Mouse (Mus musculus): ENCODE measurements around the gene Ccdc96.

Ccdc96 gene

GRCm38 (mm10) chr5:36526921-36527320 lies 42.5 kb downstream of the Ccdc96 start:
- DNase-seq = no peak

DNA sequence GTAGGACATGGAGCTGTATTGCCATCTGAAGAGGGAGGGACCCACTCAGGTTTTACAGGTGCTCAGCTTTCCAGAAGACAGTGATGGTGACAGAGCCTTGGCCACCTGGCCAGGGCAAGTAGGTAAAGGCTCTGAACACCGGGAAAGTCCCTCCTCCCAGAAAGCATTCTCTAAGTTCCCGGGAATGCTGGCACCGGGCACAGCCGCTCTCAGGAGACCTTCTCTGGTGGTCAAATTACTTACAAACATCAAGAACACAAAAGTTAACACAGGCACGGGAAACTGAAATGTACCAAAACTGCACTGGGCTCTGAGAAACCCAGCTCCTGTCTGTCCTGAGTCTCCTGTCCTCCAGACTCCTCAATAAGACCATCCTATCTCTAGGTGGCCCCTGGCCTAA lies 45.3 kb downstream of the Ccdc96 start:
- no peak for DNase-seq

DNA sequence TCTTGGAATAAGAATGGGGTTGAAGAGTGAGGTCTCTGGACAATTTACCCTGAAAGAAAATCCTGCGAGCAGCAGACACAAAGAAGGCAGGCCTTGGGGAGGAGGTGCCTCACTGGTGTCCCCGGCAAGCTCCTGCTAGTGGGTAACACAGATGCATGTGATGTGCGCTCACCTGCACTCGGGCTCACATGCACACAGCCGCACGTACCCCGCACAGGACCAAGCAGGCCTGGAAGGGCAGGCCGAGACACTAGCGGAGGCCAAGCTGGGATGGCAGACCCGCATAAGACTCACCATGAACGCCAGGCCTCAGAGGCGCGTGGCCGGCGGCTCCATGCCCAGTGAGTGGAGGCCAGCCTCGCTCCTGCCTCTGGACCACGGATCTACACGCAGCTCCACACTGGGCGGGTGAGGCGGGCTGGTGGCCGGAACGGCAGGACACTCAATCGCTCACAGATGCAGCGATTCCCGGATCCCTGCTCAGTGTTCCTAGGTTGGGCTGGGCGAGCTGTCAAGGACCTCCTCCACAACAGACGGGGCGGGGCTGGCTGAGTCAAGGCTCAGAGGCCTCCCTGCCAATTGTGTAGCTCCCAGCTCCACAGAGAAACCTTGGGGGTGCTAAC lies 45.9 kb downstream of the Ccdc96 start:
- DNase-seq = peak; percentile 93 to 94

DNA sequence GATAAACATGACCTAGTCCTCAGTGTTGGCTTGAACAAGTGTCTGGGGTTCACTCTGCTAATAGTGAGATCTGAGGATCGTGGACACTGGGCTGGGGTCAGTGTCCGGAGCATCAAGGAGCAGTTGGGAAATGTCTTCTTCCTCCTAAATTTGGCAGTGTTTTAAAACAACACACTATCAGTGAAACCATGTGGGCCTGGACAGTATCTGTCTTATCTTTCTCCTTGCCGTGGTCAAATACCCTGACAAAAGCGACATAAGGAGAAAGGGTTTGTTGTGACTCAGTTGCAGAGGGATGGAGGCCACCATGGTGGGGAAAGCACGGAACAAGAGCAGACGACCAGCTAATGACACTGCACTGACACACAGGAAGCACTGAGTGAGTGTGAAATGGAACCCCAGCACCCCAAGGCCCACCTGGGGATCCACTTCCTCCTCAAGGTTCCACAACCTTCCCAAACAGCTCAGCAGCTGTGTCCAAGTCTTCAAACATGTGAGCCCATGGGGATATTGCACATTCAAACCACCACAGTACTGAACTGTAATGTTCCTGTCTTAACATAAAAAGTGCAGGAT lies 50.2 kb downstream of the Ccdc96 start:
- DNase-seq = no peak

DNA sequence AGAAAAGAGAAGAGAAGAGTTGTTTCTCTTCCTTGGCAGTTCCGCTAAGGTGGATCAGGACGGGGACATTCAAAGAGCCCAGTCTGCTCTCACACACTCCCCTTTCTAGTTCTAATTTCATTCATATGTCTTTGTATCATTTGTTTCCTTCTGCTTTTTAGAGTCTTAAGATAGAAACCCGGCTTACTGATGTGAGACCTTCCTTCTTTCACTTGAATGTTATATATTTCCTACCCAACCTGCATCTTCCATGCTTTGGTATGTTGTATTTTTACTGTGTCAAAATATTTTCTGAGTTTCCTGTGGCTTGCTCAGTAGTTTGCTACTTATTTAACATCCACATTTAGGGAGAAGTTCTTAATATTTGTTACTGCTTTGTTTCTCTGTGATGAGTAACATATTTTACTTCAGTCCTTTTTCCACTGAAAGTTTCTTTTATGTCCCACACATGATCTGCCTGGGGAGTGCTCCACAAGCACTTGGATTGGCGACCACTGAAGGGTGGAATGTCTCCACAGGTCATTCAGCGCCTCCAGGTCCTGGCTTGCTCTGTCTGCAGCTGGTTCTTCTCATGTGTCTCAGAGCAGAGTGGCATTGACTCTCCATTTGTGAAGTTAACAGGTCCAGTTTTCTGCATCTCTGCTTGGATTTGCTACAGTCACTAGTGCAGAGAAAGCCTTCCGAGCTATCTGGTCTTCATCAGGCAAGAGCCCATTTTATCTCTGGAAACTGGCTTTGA lies 51.2 kb downstream of the Ccdc96 start:
- DNase-seq = no peak

- no peak for DNase-seq
Measured at GRCm38 (mm10) chr5:36536424-36536823, 52.0 kb downstream of the Ccdc96 start.
